Mouse (Mus musculus) embryo, embryonic 9.5 days (tissue): Measurements from ENCODE around the gene Specc1.

Experiments used
- DNase-seq: peaks from one replicate; pipeline ENCODE4 v3.0.0-alpha.2; 2017; ENCODE audit errors: extremely low spot score

The Specc1 gene

DNA sequence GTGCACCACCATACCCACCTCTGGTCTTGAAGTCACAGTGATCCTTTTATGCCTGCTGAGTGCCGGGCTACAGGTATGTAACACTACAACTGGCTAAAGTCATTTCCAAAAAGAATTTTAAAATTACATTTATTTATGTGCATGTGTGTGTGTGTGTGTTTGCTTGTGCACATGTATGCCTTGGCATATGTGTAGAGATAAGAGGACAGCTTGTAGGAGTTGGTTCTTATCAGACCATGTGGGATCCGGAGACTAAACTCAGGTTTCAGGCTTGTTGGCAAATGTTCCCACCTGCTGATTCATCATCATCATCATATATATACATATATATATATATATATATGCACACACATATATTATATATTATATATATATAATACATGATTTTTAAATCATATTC lies 12.3 kb downstream of the Specc1 start:
- no peak for DNase-seq

DNA sequence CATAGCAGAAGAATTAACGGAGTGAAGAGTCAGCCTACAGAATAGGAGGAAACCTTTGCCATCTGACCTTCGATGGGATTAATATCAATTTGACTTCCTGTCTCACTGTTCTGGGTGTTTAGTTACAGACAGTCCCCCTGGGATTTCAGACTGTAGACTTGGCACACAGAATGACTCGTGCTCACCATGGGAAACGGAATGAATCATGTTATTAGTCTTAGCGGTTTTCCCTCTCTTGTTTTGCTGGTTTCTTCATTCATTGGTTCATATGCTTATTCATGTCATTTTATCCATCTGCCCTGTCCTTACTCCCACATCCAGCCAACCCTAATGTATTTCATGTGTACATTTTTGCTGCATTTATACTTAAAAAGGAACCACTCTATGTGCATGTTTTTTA lies 14.3 kb downstream of the Specc1 start:
- DNase-seq, result no peak

DNA sequence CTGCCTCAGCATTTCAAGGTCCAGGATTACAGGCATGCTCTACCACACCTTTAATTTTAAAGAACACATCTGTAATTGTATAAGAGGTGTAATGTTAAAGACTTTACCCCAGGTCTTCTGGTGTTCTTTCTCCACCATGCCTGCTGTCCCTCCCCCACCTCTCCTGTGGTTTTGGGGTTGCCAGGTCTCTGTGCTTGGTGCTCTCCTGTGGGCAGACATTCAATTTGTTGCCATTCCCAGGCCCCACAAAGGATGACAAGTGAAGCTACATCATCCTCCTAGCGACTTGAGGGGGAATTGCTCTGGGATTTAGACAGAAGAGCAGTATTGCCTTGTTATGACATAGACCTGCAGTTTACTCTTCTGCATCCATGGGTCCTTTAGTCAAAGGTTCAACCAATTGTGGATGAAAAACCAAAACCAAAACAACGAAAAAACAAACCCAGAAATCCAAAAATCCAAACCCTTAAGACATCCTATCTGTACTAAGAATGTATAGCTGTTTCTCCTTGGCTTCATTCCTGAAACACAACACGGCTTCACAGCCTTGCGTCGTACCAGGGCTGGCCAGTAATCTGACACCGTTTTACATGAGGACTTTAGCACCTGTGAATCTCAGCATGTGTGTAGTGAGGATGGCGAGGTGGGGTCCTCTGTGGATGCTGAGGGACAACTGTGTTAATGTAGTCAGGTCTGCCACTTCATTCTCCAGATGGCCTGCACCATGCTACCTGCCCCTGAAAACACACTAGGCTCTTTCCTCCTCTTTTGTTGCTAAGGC lies 15.1 kb downstream of the Specc1 start:
- no peak for DNase-seq

DNA sequence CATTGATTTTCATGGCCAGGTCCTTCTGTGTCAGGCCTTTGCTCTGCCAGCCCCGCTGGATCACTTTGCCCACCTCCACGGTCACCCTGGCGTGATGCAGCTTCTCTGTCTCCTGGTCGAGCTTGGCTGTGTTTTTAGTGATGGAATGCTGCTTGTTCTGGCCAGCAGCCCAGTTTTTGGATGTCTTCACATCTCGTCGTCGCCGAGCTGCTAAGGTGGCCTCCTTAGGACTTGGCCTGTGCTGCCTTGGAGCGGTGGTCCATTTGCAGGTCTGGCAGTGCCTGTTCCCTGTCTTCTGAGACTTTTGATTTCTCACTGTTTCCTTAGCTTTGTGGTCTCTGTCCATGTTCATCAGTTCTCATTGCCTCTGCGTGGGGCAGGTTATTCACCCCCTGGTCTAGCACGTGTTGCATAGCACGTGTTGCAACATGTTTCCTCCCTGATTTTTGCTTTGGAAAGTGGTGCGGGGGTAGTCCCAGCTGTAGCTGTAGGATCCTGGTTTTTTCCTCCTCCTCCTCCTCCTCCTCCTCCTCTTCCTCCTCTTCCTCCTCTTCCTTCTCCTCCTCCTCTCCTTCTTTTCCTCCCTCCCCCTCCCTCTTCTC lies 17.6 kb downstream of the Specc1 start:
- DNase-seq, result no peak

DNA sequence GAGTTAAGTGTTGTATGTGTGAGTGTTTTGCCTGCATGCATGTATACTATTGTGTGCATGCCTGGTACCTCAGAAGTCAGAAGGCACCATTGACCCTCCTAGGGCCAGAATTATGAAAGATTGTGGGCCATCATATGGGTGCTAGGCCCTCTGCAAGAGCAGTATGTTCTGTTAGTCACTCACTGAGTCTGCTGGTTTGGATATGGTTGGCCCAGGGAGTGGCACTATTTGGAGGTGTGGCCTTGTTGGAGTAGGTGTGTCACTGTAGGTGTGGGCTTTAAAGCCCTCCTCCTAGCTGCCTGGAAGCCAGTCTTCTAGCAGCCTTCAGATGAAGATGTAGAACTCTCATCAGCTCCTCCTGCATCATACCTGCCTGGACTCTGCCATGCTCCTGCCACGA lies 19.2 kb downstream of the Specc1 start:
- no peak for DNase-seq

DNA sequence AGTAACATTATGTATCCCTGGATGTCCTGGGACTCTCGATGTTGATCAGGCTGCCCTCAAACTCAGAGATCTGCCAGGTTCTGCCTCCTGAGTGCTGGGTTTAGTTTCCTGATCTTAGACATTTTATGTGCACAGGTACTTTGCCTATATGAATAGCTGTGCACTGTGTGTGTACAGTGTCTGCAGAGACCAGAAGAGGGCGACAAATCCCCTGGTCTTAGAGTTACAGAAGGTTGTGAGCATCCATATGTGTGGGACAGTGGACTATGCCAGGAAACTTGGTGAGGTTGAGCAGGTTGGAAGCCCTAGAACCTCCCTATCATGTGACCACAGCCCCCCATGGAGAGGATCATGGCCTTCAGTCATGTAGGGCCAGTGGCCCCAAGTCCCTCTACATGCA lies 24.7 kb downstream of the Specc1 start:
- no peak for DNase-seq

DNA sequence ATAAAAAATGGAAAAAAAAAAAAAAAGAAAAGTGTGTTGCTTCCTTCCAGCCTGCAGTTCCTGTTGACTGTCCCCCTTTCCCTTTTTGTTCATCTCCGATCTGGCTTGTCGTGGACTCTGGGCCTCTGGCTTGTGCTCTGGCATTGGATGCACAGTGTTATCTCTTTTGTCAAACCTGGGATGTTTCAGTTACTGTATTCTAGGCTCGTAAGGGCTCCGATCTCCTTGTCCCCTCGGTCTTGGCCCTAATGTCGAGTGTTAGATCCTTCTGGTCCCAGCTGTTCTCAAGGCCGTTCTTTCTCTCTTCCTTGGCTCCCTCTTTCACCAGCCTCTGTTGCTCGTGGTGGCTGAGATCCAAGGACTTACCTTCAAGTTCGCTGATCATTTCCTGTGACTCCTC lies 26.3 kb downstream of the Specc1 start:
- DNase-seq, result no peak

DNA sequence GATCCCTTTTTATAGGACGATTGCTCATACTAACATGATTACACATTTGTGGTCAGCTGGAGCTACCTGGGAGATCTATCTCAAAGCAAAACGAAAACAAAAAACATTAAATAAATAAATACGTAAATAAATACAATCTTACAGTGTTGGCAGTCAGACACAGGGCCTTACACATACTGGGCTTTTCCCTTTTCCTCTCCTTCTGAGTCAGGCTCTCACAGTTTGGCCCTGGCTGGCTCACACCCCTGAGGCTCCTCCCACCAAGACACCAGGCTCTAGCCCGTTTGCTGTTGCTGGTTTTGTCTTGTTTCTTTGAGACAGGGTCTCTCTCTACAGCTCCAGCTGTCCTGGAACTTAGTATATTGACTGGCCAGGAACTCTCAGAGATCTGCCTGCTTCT lies 30.4 kb downstream of the Specc1 start:
- no peak for DNase-seq

DNA sequence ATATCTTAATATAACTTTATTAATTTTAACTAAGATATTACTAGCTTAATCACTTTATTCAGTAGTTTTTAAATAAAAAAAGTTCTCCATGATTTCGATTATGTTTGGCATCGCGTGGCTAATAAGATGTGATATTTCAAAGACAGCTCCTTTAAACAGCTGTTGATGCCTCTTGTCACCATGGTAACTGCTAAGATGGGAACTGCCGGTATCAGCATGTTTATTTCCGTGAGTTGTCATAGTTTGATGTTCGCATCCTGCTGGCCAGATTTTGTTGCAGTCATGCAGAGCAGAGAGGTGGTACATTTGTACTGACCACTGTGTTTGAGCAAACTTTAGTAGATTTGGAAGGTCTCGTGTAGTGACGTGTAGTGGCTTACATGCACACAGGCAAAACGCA lies 33.1 kb downstream of the Specc1 start:
- no peak for DNase-seq

DNA sequence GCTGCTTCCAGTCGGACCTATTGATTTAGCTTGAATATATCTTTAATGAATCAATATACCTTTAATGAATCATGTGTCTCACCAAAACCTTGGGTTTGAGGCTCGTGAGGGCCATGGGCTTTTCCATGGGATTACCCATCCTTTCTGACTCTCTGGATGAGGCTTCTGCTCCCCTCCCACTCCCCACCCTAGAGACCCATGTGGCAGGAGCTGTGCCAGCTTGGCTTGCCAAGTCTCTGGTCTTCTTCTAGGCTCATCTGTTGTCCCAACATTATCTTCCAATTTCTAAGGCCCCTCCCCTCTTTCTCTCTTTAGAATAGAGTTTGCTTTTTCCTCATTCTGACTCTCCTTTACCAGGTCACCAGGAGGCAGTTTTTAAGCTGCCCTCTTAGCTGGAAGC lies 35.0 kb downstream of the Specc1 start:
- no peak for DNase-seq

DNA sequence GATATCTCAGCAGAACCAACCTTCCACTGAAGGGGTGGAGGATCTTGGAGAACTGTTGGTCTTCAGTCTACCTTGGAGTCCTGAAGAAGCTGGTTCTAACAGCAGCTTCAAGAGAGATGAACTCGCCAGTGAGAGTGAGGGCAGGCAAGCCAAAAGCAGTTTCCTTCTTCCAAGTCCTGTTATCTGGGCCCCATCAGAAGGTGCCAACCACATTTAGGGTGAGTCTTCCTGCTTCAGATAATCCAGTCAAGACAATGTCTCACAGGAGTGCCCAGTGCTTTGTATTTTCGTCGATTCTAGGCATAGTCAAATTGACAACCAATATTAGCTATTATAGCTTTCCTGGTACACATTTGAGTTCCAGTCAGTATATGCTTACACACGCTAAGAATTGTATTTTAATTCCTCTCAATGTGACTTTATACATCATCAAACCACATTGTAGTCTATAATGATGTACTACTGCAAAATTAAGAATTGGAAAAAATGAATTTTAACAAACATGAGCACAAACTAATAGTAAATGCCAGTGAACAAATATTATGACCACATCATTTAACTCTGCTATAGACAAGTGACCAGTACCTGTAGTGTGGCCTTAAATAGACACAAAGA lies 36.2 kb downstream of the Specc1 start:
- DNase-seq, result no peak

DNA sequence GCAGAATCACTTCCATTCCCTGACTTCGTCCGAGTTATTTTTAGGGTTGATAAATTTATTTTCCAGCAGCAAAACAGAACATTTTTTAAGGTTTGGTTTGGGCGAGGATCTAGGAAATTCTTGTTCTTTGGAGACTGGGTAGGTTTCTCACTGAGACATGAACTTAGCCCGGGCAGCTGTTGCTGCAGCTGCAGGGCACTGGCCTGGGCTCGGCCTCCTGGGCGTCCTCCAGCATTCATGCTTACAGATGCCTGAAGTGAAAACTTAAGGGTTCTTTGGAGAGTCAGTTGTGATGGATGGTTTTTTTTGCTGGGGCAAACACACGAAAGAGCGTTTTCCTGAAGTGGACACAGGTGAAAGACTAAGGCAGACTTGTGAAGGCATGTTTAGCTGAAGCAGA lies 42.9 kb downstream of the Specc1 start:
- no peak for DNase-seq

DNA sequence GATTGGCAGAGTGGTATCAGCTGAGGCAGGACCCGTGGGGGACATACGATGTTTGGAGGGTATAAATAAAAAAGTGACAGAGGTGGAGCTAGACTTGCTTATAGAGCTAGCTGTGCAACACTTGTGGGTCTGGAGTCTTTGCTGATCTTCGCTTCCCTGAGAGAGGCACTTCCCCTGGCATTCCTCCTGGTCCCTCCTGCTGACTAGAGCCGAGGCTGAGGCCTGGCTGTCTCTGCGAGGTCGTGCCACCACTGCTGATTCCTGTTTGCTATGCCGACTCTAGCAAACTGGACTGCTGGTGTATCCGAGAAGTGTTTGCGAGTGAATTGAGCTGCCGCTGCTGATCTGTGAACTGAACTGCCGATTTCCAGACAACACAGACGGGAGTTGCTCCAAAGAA lies 43.5 kb downstream of the Specc1 start:
- no peak for DNase-seq

DNA sequence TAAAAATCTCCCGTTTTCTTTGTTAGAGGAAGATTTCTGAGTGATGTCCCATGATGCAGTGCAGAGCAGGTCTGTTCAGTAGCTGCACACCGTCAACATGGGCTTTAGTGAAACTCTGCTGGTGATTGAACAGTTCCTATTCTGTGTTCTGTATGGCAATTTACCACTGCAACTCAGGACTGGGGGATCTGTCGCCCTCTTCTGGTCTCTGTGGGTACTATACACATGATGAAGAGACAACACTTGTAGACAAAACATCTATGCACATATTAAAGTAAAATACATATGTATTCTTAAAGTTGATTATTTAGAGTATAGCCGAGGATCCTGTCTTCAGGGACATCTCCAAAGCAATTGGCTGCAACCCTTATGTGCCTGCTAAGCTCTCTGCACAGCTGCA lies 45.4 kb downstream of the Specc1 start:
- DNase-seq, result no peak

DNA sequence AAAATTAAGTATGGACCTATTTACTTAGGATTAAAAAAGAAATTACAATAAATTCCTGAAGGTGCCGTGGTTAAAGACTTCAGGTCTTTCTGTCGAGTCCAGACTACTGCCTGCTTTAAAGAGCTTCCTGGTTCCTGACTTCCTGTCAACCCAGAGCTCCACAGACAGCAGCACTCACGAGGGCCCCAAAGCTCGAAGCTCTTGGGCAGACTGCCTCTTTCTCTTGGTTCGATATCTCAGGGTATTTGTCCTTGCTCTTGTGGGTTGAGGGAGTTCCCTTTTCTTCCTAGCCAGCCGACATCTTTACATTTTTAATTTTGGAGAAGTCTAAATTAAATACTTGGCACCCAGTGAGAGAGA lies 48.3 kb downstream of the Specc1 start:
- no peak for DNase-seq

DNA sequence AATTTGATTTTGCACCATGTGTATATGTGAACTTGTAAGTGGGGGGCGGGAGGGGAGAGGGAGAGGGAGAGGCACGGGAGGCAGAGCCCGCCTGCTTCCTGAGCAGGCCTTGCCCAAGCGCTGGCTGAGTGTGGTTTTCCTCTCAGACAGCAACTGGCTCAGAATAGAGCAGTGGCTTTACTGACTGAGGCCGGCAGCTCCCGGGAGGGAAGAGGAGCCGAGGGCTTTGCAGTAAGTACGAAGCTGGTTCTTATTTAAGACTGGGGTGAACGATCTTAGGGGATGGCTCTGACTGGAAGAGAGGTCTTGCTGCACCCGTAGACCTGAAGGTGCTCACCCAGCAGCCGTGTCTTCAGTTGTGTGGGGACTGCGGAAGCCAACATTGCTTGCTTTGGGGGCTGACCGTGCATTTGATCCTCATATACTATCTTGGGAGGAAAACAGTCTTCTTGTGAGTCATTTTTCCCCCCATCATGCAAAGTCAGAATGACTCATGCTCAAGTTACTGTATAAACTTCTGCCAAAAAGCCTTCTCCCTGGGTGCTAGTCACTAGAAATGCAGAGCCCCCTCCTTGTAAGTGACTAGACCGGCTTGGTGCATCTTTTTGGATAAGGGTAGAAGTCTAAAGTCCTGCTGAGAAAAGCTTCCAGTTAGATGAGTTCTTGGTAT lies 48.8 kb downstream of the Specc1 start:
- DNase-seq, result no peak

DNA sequence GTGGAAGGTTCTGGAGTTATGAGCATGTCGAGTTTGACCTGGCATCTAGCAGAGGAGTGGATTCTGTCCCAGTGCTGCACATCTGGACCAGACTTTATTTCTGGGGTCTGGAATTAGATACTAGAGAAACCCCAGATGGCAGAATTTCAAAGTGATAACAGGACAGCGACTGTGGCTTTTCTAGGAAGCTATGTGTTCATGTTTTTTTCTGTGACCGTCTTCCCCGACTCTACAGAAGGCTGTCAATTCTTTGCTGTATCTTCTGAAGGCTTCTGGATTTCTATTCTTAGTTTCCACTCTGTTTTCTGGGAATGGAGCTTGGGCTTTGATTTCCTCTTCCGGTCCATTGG lies 49.3 kb downstream of the Specc1 start:
- DNase-seq, result no peak

DNA sequence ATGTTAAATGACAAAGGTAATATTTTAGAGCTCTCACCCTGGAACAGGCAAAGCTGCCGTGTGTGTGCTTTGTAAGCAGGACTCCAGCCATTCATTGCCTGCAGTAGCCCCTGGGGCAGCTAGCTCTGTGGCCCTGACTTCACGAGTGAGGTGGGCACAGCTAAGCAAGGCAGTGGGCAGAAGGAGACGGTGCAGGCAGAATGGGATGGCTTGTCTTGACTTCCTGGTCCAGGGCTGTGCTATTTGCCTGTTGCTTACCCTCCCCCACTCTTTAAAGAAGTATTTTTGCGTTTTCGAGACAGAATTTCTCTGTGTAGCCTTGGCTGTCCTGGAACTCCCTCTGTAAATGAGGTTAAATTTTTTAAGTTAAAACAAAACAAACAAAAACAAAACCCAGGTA lies 50.1 kb downstream of the Specc1 start:
- DNase-seq, result no peak

DNA sequence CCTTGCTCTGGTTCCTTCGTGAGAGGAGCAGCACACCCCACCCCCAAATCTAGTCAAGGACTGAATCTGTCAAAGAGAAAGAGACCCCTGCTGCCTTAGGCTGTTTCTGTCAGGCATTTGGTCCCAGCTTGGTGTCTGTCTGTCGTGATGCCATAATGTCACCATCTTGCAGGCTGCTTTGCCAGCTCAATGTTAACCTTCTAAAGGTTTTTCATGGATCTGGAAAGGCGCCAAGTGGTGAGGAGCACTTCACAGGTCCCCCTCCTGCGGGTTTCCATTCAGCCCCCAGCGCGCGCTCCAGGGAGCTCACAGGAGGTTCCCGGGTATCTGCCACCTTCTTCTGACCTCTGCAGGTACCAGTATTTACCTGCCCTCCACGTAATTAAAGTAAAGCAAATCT lies 51.4 kb downstream of the Specc1 start:
- DNase-seq, result no peak

DNA sequence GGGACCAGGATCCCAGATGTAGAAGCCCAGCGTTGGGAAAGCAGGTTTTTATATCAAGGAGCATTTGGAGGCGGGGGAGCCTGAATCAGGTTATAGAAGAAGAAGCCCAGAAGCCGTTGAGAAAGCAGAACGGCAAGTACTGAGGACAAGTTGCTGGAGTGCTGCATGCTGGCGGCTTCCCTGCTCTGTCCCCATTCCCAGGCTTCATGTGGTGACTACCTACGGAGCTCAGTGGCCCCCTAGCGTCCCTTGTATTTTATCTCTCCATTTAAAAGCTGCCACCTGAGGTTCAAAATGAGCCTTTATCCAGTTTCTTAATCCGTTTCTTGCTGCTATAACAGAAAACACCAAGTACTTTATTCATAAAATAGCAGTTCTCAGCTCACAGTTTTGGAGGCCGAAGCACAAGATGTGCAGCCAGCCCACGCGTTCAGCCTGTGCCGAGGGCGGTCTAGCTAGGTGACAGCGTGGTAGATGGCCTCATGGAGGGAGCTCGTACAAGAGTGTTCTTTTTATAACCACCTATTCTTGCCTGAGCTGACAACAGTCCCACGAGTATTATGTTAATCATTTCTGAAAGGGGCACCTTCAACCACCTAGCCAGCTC lies 54.2 kb downstream of the Specc1 start:
- no peak for DNase-seq

DNA sequence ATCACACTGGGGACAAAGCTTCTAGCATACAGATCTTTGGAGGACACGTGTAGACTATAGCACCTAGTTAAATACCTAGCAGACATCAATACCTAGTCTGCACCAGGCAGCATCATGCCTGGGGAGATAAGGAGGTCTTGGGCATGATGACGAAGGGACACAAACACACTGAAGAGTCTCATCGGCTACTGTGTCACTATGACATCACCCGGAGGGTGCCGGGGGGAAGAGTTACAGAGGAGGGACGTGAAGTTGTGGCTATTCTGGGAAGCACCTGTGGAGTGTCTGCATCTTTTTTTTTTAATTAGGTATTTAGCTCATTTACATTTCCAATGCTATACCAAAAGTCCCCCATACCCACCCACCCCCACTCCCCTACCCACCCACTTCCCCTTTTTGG lies 55.5 kb downstream of the Specc1 start:
- DNase-seq, result no peak

DNA sequence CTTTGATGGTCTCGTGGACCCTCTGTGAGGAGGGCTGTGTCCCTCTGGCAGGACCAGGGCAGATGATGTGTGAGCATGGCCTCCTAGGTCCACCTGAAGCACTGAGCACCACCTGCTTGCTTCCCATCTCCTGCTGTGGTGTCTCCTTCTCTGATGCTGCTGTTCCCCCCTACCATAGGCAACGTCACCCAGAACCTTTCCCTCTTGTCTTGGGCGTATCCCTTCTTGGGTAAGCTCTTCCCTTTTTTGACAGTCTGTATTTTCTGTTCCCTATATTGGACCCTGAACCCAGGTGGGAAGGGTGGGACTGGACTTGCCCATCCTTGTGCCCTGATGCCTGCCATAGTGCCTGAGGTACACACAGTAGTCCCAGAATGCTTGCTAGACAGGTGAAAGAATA lies 56.9 kb downstream of the Specc1 start:
- no peak for DNase-seq
